Mouse (Mus musculus) ES-E14 (cell line): ENCODE results near the gene Sphk1.

ENCODE experiments used
- CHD2 ChIP-seq: IDR thresholded peaks from 2 replicates; pipeline ENCODE4 v1.6.1; 2014; ENCODE audit warnings: mild to moderate bottlenecking, low read depth, low read length, inconsistent platforms
- HCFC1 ChIP-seq: IDR thresholded peaks from 2 replicates; pipeline ENCODE4 v1.6.1; 2012; ENCODE audit warnings: low read length, inconsistent platforms, borderline replicate concordance; ENCODE audit not compliant: insufficient read depth
- MAFK ChIP-seq: IDR thresholded peaks from 2 replicates; pipeline ENCODE4 v1.6.1; 2014; ENCODE audit warnings: mild to moderate bottlenecking, low read depth, low read length, inconsistent platforms; ENCODE audit not compliant: insufficient read depth
- ZNF384 ChIP-seq: IDR thresholded peaks from 2 replicates; pipeline ENCODE4 v1.6.1; 2012; ENCODE audit warnings: low read depth, low read length, inconsistent platforms

- TF ChIP-seq HCFC1 (no peak), CHD2 (no peak), MAFK (no peak), ZNF384 (no peak)
Observed at GRCm38 (mm10) chr11:116494474-116495174, 36.1 kb upstream of the Sphk1 start.
